8 mouse cellular contexts compared by ENCODE assay signal in genomic region chr7:68129546-68130253, GRCm38 (mm10).
A peak's percentile ranks its signal among the peaks of the same experiment; 100 is the strongest.
DNase-seq lines count a peak whose midpoint lies in the region; ATAC-seq lines count a peak whose summit lies in the region.

No protein-coding gene starts in this region.

- ATAC-seq in embryonic facial prominence, embryonic 14.5 days (ENCODE audit: low read depth), result peak; percentile 59
- peak; percentile 50 for ATAC-seq in kidney, embryonic 15.5 days (replicated peaks; ENCODE audit: low FRiP score)
- peak; percentile 54 for ATAC-seq in monocyte, adult 5-6 weeks (replicated peaks; ENCODE audit: insufficient number of reproducible peaks, low FRiP score, low TSS enrichment, poor library complexity, severe bottlenecking)

- H3K4me1 ChIP-seq in embryonic facial prominence, embryonic 14.5 days (ENCODE audit: control insufficient read depth, insufficient read depth, low read length), result peaks cover 25% of the 10 kb centered on the region
- H3K4me1 ChIP-seq in kidney, embryonic 15.5 days, result peaks cover 47% of the 10 kb centered on the region

- H3K9ac ChIP-seq in embryonic facial prominence, embryonic 14.5 days (ENCODE audit: low read depth, low read length), result peak overlapping the region; percentile 62
- H3K9ac ChIP-seq in kidney, embryonic 15.5 days, result peak overlapping the region; percentile 54

- H3K36me3 ChIP-seq in embryonic facial prominence, embryonic 14.5 days (ENCODE audit: control insufficient read depth, insufficient read depth, low read length), result no peaks in the 10 kb centered on the region
- H3K36me3 ChIP-seq in kidney, embryonic 15.5 days, result no peaks in the 10 kb centered on the region

- DNase-seq in 3134 (ENCODE audit: extremely low read depth, insufficient read length, low spot score), result peak; percentile 42
- DNase-seq in adrenal gland, postnatal 4 days (ENCODE audit: low spot score in 2 of 2), result peak; percentile 65 to 71
- DNase-seq in embryonic facial prominence, embryonic 14.5 days (ENCODE audit: low spot score), result peak; percentile 91
- DNase-seq in heart, adult 9 months (ENCODE audit: low spot score in 2 of 2), result peak; percentile 85 to 90
- peak; percentile 83 for DNase-seq in liver
- peak; percentile 83 to 92 for DNase-seq in spleen, postnatal 4 days (ENCODE audit: low spot score in 2 of 2)

- H3K9me3 ChIP-seq in embryonic facial prominence, embryonic 14.5 days (ENCODE audit: control insufficient read depth, low read length), result no peaks in the 10 kb centered on the region
- no peaks in the 10 kb centered on the region for H3K9me3 ChIP-seq in kidney, embryonic 15.5 days (replicated peaks)

- H3K4me3 ChIP-seq in embryonic facial prominence, embryonic 14.5 days (ENCODE audit: low read depth, low read length), result peak overlapping the region; percentile 59
- peak overlapping the region; percentile 68 for H3K4me3 ChIP-seq in kidney, embryonic 15.5 days (replicated peaks)

- H3K27ac ChIP-seq in embryonic facial prominence, embryonic 14.5 days (replicated peaks; ENCODE audit: low read depth, low read length), result peak overlapping the region; percentile 89
- H3K27ac ChIP-seq in kidney, embryonic 15.5 days, result peak overlapping the region; percentile 94

- H3K27me3 ChIP-seq in embryonic facial prominence, embryonic 14.5 days (replicated peaks; ENCODE audit: control insufficient read depth, insufficient read depth, low read length), result no peaks in the 10 kb centered on the region
- no peaks in the 10 kb centered on the region for H3K27me3 ChIP-seq in kidney, embryonic 15.5 days

- 2% methylated on average over 19 of the region's 19 CpGs for WGBS in embryonic facial prominence, embryonic 14.5 days
- under 1% methylated on average over 19 of the region's 19 CpGs for WGBS in kidney, embryonic 15.5 days

- peak overlapping the region; percentile 88 for H3K4me2 ChIP-seq in embryonic facial prominence, embryonic 14.5 days (ENCODE audit: low read depth, low read length)
- H3K4me2 ChIP-seq in kidney, embryonic 15.5 days, result peak overlapping the region; percentile 88

Comparison
In these comparisons a context has a peak if more than half of its experiments do, and no peak if none do; other contexts are left out.
1. Peak in every context shown above with its lines: DNase-seq, ATAC-seq, H3K4me3 ChIP-seq and H3K27ac ChIP-seq.